Mouse (Mus musculus) hindbrain, embryonic 15.5 days (tissue): ENCODE results near the gene Dpf1. TPM values are rescaled to one million over a fixed set of nuclear protein-coding genes. Genes with fewer than 3 reads are reported as not detected.

Experiments
- ATAC-seq: fragments of 200-750 bp; cut with Nextera tagmentation; 2 replicates; pipeline ENCODE4 v1.8.0; 2017; ENCODE audit warnings: low read depth, moderate number of reproducible peaks, moderate TSS enrichment; ENCODE audit not compliant: low FRiP score
- H3K27ac ChIP-seq: fragments of 300-500 bp; sonication (generic); replicated peaks from 2 replicates; pipeline ENCODE4 v1.5.1; 2015; ENCODE audit warnings: mild to moderate bottlenecking, inconsistent platforms
- H3K27me3 ChIP-seq: fragments of 300-500 bp; sonication (generic); 2 replicates; pipeline ENCODE4 v1.6.1; 2015; ENCODE audit warnings: control low read depth, inconsistent platforms
- H3K36me3 ChIP-seq: fragments of 300-500 bp; sonication (generic); 2 replicates; pipeline ENCODE4 v1.6.1; 2015; ENCODE audit warnings: control low read depth, inconsistent platforms
- H3K4me1 ChIP-seq: fragments of 300-500 bp; sonication (generic); replicated peaks from 2 replicates; pipeline ENCODE4 v1.6.1; 2015; ENCODE audit warnings: control low read depth, inconsistent platforms
- H3K4me2 ChIP-seq: fragments of 300-500 bp; sonication (generic); 2 replicates; pipeline ENCODE4 v1.6.1; 2015; ENCODE audit warnings: moderate library complexity, mild to moderate bottlenecking, inconsistent platforms
- H3K4me3 ChIP-seq: fragments of 300-500 bp; sonication (generic); 2 replicates; pipeline ENCODE4 v1.5.1; 2015; ENCODE audit warnings: mild to moderate bottlenecking, inconsistent platforms
- H3K9ac ChIP-seq: fragments of 300-500 bp; sonication (generic); 2 replicates; pipeline ENCODE4 v1.6.1; 2015; ENCODE audit warnings: inconsistent platforms
- H3K9me3 ChIP-seq: fragments of 300-500 bp; sonication (generic); 2 replicates; pipeline ENCODE4 v1.6.1; 2016; ENCODE audit warnings: control low read depth, inconsistent platforms
- WGBS: fragments of 180-500 bp; shearing (Covaris S2); methylation state at CpG from one replicate; pipeline ENCODE4 v1.1.7; 2015; 5-methylcytosine and 5-hydroxymethylcytosine counted together
- polyA plus RNA-seq: library from polyadenylated mRNA; unstranded; fragments of >200 nt; fragmentation: Nextera tagmentation; extraction: Ambion mirVana; gene quantifications from 2 replicates; pipeline ENCODE4 v1.2.1, GENCODE M21; 2015

Gene Dpf1
- polyA plus RNA-seq: 180 and 184 TPM in 2 replicates

GRCm38 (mm10) chr7:29303738-29304462 is at the start of gene Dpf1:
TSS of gene Dpf1 (plus strand) at chr7:29303951.
- H3K27ac ChIP-seq: peak within 1 kb of the TSS; percentile 86
- under 1% methylated on average over 63 of the region's 67 CpGs for WGBS
- no peaks in the 10 kb centered on the region for H3K27me3 ChIP-seq
- ATAC-seq: peak; percentile 87
- H3K9ac ChIP-seq: peak within 1 kb of the TSS; percentile 84
- H3K4me3 ChIP-seq: peak within 1 kb of the TSS; percentile 73
- peak within 1 kb of the TSS; percentile 92 for H3K4me2 ChIP-seq
- no peaks in the 10 kb centered on the region for H3K36me3 ChIP-seq
- H3K9me3 ChIP-seq: no peaks in the 10 kb centered on the region
- peaks cover 53% of the 10 kb centered on the region for H3K4me1 ChIP-seq

DNA sequence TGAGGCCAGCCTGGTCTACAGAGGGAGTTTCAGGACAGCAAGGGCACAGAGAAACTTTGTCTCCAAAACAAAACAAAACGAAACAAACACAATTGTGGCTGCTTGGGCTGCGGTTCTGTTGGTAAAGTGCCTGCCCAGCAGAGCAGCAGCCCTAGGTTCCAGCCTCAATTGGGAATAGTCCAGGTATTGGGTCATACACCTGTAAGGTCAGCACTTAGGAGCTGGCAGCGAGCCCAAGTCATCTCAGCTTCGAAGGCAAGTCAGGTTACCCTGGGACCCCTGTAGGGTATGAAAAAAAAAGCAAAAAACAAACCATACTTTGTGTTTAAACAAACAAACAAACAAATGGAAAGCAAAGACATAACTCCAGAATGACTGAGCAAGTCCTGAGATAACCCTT is 47.9 kb upstream of the Dpf1 start:
- H3K36me3 ChIP-seq: 0 out of 2 replicates have a peak, but pooled peaks cover 7% of the 10 kb centered on the region
- H3K27me3 ChIP-seq: no peaks in the 10 kb centered on the region
- no peak overlapping the region for H3K4me2 ChIP-seq
- H3K9me3 ChIP-seq: no peaks in the 10 kb centered on the region
- 81% methylated on average over 4 of the region's 4 CpGs for WGBS
- H3K4me1 ChIP-seq: no peaks in the 10 kb centered on the region
- H3K9ac ChIP-seq: no peak overlapping the region
- no peak overlapping the region for H3K27ac ChIP-seq
- H3K4me3 ChIP-seq: no peak overlapping the region
- no peak for ATAC-seq

DNA sequence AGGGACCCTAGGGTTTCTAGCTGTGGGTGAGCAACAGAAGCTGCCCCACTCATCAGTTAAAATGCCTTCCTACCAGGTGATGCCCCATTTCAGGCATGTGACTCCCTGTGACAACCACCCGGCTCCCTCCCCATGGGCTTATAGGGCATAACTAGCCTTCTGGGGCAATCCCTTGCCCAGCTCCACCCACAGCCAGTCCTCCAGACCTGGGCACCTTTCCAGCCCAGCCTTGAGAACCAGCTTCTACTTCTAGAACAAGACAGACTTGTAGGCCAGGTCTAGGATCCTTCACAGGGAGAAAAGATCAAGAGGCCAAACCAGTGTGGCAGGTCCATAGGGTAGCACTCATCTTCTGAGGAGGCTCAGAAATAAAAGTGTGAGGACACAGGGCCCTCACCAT is 46.4 kb upstream of the Dpf1 start:
- Histone ChIP-seq H3K4me2 (no peak overlapping the region), H3K4me1 (no peaks in the 10 kb centered on the region), H3K9ac (no peak overlapping the region), H3K9me3 (no peaks in the 10 kb centered on the region), H3K27me3 (no peaks in the 10 kb centered on the region), H3K27ac (no peak overlapping the region), H3K4me3 (no peak overlapping the region), H3K36me3 (0 out of 2 replicates have a peak, but pooled peaks cover 7% of the 10 kb centered on the region)
- ATAC-seq: no peak
- 79% methylated on average over 1 of the region's 1 CpGs for WGBS

DNA sequence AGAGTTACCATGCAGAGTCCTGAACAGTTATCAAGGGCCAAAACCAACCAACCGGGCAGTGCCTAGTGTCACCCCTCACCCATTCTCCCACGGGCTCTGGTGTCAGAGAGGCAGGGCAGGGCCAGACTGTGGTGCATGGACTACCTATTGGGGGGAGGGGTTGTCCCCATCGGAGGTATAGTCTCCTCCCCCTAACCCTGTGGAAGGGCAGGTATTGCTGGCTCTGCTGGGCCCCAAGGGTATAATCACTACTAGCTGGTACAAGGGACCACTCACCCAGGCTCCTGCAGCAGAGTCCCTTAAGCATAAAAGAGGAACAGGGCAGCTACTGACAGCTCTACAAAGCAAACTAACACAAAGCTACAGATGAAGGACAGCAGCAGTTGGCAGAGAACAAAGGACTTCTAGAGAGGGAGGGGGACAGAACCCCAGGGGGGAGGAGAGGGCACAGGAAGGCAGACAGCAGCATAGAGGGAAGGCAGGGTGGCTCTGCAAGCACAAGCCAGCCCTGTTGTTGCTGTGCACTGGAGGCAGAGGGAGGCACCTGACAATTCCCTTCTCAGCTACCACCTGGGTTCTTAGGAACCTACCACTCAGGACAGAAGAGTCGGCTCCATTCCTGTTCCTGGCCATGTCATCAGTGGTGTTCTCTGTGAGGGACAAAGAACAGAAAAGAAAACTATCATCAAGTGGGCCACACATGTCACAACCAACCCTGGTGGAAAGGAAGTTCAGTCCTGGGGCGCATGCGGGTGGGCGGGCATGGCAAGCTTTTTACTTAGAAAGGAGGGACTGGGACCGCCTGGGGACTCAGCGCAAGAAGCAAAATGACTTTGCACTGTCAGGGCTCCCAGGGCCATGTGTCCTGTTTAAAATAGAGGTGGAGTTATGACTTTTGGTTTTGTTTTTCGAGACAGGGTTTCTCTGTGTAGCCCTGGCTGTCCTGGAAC is 43.7 kb upstream of the Dpf1 start:
- Histone ChIP-seq H3K9me3 (no peaks in the 10 kb centered on the region), H3K9ac (no peak overlapping the region), H3K27ac (no peak overlapping the region), H3K4me3 (no peak overlapping the region), H3K36me3 (0 out of 2 replicates have a peak, but pooled peaks cover 4% of the 10 kb centered on the region), H3K4me1 (no peaks in the 10 kb centered on the region), H3K4me2 (no peak overlapping the region), H3K27me3 (no peaks in the 10 kb centered on the region)
- no peak for ATAC-seq
- WGBS: 63% methylated on average over 10 of the region's 10 CpGs

GRCm38 (mm10) chr7:29262151-29262550 is 41.6 kb upstream of the Dpf1 start:
- Histone ChIP-seq H3K27me3 (no peaks in the 10 kb centered on the region), H3K4me1 (no peaks in the 10 kb centered on the region), H3K4me3 (no peak overlapping the region), H3K9me3 (no peaks in the 10 kb centered on the region), H3K27ac (no peak overlapping the region), H3K36me3 (no peaks in the 10 kb centered on the region), H3K9ac (no peak overlapping the region), H3K4me2 (no peak overlapping the region)
- 84% methylated on average over 6 of the region's 6 CpGs for WGBS
- ATAC-seq: no peak

DNA sequence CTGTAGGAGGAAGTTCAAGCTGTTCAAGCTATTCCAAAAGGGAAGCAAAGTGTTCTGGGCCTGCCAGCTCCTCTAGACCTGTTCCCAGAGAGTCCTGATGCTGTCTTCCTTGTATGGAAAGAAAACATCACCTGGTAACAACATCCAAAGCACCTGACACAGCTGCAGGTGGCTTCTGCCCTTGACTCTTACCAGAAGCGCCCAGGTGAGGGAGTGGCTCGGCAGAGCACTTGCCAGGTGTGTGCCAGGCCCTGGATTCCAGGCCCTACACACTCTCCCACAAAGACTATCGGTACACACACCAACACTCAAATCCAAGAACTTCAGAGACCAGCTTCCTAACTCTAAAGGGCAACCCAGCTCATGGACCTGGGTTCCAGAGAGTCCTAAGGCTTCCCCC is 39.9 kb upstream of the Dpf1 start:
- Histone ChIP-seq H3K4me2 (no peak overlapping the region), H3K36me3 (no peaks in the 10 kb centered on the region), H3K9ac (no peak overlapping the region), H3K27me3 (no peaks in the 10 kb centered on the region), H3K9me3 (no peaks in the 10 kb centered on the region), H3K4me3 (no peak overlapping the region), H3K4me1 (no peaks in the 10 kb centered on the region), H3K27ac (no peak overlapping the region)
- no peak for ATAC-seq
- 94% methylated on average over 3 of the region's 3 CpGs for WGBS

- H3K27ac ChIP-seq: no peak overlapping the region
- H3K4me2 ChIP-seq: no peak overlapping the region
- no peaks in the 10 kb centered on the region for H3K36me3 ChIP-seq
- no peaks in the 10 kb centered on the region for H3K4me1 ChIP-seq
- WGBS: 85% methylated on average over 7 of the region's 7 CpGs
- H3K4me3 ChIP-seq: no peak overlapping the region
- no peaks in the 10 kb centered on the region for H3K9me3 ChIP-seq
- no peak for ATAC-seq
- no peaks in the 10 kb centered on the region for H3K27me3 ChIP-seq
- no peak overlapping the region for H3K9ac ChIP-seq
Measured at GRCm38 (mm10) chr7:29265636-29266035, 38.1 kb upstream of the Dpf1 start.

GRCm38 (mm10) chr7:29266931-29267330 is 36.8 kb upstream of the Dpf1 start:
- H3K36me3 ChIP-seq: no peaks in the 10 kb centered on the region
- H3K27ac ChIP-seq: no peak overlapping the region
- 65% methylated on average over 4 of the region's 4 CpGs for WGBS
- no peak overlapping the region for H3K9ac ChIP-seq
- H3K4me1 ChIP-seq: no peaks in the 10 kb centered on the region
- H3K9me3 ChIP-seq: no peaks in the 10 kb centered on the region
- no peak overlapping the region for H3K4me3 ChIP-seq
- H3K27me3 ChIP-seq: no peaks in the 10 kb centered on the region
- H3K4me2 ChIP-seq: no peak overlapping the region
- no peak for ATAC-seq

- H3K4me1 ChIP-seq: no peaks in the 10 kb centered on the region
- 92% methylated on average over 4 of the region's 4 CpGs for WGBS
- no peaks in the 10 kb centered on the region for H3K36me3 ChIP-seq
- no peak for ATAC-seq
- no peak overlapping the region for H3K4me2 ChIP-seq
- no peak overlapping the region for H3K27ac ChIP-seq
- H3K27me3 ChIP-seq: no peaks in the 10 kb centered on the region
- no peaks in the 10 kb centered on the region for H3K9me3 ChIP-seq
- no peak overlapping the region for H3K4me3 ChIP-seq
- H3K9ac ChIP-seq: no peak overlapping the region
Measured at GRCm38 (mm10) chr7:29270445-29270844, 33.3 kb upstream of the Dpf1 start.

DNA sequence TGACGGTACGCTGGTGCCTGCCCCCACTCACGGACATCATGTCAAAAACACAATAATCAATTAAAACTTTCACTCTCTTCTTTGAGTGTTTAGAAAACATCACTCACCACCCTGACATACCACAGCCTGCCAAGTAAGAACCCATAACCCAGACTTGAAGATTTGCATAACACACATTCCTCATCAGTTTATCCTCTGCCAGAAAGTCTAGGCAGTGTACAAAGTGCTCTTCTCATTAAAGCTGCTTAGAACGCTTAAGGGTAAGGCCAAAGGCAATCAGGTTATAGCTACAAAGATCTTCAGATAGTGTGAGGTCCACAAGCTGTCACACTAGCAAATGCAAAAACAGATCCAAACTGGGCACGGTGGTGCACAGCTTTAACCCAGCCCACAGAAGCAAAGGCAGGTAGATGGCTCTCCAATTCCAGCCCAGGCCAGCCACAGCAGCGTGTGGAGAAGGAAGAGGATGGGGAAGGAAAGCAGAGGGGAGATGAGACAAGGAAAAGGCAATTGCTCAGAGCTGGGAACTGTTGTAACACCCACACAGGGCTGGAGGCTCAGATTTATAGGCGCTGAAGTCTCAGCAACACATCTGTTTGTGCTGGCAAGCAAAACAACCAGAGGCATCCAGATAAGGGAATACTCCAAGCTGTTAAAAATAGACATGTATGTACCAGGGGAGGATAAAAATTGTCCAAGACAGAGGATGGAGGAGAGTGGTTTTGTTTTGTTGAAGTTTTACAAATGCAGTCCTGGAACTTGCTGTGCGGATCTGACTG is 31.9 kb upstream of the Dpf1 start:
- H3K4me3 ChIP-seq: no peak overlapping the region
- H3K9me3 ChIP-seq: no peaks in the 10 kb centered on the region
- H3K9ac ChIP-seq: no peak overlapping the region
- no peak overlapping the region for H3K27ac ChIP-seq
- H3K27me3 ChIP-seq: no peaks in the 10 kb centered on the region
- no peaks in the 10 kb centered on the region for H3K36me3 ChIP-seq
- H3K4me1 ChIP-seq: no peaks in the 10 kb centered on the region
- no peak for ATAC-seq
- 82% methylated on average over 8 of the region's 8 CpGs for WGBS
- H3K4me2 ChIP-seq: no peak overlapping the region

DNA sequence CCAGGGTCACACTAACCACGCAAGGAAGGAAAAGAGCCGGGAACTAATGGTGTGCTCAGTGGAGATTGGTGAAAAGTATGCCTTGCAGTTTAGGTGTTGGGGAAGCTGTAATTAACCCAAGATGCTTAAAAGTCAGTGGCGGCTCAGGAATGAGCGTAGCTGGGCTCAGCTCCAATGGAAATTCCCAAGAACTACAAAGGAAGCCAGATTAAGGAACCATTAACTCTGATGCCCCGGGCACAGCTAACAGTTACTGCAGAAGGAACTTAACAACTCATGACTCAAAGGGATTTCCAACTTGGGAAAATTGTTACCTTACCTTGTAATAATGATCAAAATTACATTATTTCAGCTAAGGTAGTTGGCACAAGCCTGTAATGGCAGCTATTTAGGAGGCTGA is 27.0 kb upstream of the Dpf1 start:
- no peak overlapping the region for H3K4me3 ChIP-seq
- 84% methylated on average over 5 of the region's 5 CpGs for WGBS
- no peak overlapping the region for H3K27ac ChIP-seq
- no peaks in the 10 kb centered on the region for H3K27me3 ChIP-seq
- no peak for ATAC-seq
- no peak overlapping the region for H3K9ac ChIP-seq
- no peaks in the 10 kb centered on the region for H3K9me3 ChIP-seq
- H3K4me2 ChIP-seq: no peak overlapping the region
- H3K4me1 ChIP-seq: peaks cover 13% of the 10 kb centered on the region
- no peaks in the 10 kb centered on the region for H3K36me3 ChIP-seq
